Mouse (Mus musculus) heart, adult 18-20 months (tissue): ENCODE measurements around the gene Ephb4. TPM values are rescaled to one million over a fixed set of nuclear protein-coding genes. Genes with fewer than 3 reads are reported as not detected.

ENCODE experiments used
- DNase-seq, 2 experiments: peaks; one replicate each; pipeline ENCODE4 v3.0.0; 2021 to 2022; ENCODE audit warnings: mixed read lengths in 1 of 2
- long read RNA-seq, 2 experiments: library from polyadenylated mRNA; stranded (forward); transcript quantifications; one replicate each; pipeline ENCODE4 v2.0.0; 2021
- total RNA-seq, 2 experiments: library from RNA; stranded (reverse); gene quantifications; 2 replicates each; pipeline ENCODE4 v1.2.3; 2021

Ephb4 gene
- 10 to 100 TPM; 37.1 to 38.8 TPM for total RNA-seq
- long read RNA-seq, experiment 1, full-length matches to known transcripts: 28 of 42 reads
- long read RNA-seq, experiment 1, partial matches to known transcripts: 4 of 42 reads
- long read RNA-seq, experiment 1, other reads (novel, unspliced or antisense): 10 of 42 reads
- long read RNA-seq, experiment 2, full-length matches to known transcripts: 9 of 15 reads
- long read RNA-seq, experiment 2, partial matches to known transcripts: 2 of 15 reads
- long read RNA-seq, experiment 2, other reads (novel, unspliced or antisense): 4 of 15 reads

- peak; percentile 95 to 97 for DNase-seq
Observed at GRCm38 (mm10) chr5:137349384-137350204, at the start of gene Ephb4. Gene Ephb4, plus strand, starts transcription at chr5:137350109.

GRCm38 (mm10) chr5:137301253-137301652, 48.7 kb upstream of the Ephb4 start:
- DNase-seq: no peak

GRCm38 (mm10) chr5:137303609-137304008, 46.3 kb upstream of the Ephb4 start:
- no peak for DNase-seq

GRCm38 (mm10) chr5:137304165-137304564, 45.7 kb upstream of the Ephb4 start:
- no peak for DNase-seq

GRCm38 (mm10) chr5:137304816-137305215, 45.1 kb upstream of the Ephb4 start:
- DNase-seq: no peak

- DNase-seq: no peak
Observed at GRCm38 (mm10) chr5:137305822-137306221, 44.1 kb upstream of the Ephb4 start.

- no peak for DNase-seq
Observed at GRCm38 (mm10) chr5:137306439-137307005, 43.4 kb upstream of the Ephb4 start.

- peak; percentile 95 for DNase-seq
Observed at GRCm38 (mm10) chr5:137307071-137307912, 42.6 kb upstream of the Ephb4 start, which contains the start of gene Srrt. Gene Srrt, minus strand, starts transcription at chr5:137307674.

- no peak for DNase-seq
Observed at GRCm38 (mm10) chr5:137308356-137308755, 41.6 kb upstream of the Ephb4 start.

- DNase-seq: peak in 1 of 2 experiments; percentile 27
Observed at GRCm38 (mm10) chr5:137313466-137314192, 36.3 kb upstream of the Ephb4 start.

- DNase-seq: peak; percentile 92 to 96
Observed at GRCm38 (mm10) chr5:137314193-137315083, 35.5 kb upstream of the Ephb4 start, which contains the start of gene Trip6. Gene Trip6, minus strand, starts transcription at chr5:137314404.

- DNase-seq: peak in 1 of 2 experiments; percentile 39
Observed at GRCm38 (mm10) chr5:137315084-137315903, 34.6 kb upstream of the Ephb4 start.

- no peak for DNase-seq
Observed at GRCm38 (mm10) chr5:137317361-137317760, 32.5 kb upstream of the Ephb4 start.

GRCm38 (mm10) chr5:137318570-137318969, 31.3 kb upstream of the Ephb4 start:
- DNase-seq: no peak

- no peak for DNase-seq
Observed at GRCm38 (mm10) chr5:137320996-137321395, 28.9 kb upstream of the Ephb4 start.

GRCm38 (mm10) chr5:137330910-137331309, 19.0 kb upstream of the Ephb4 start:
- DNase-seq: no peak

- no peak for DNase-seq
Observed at GRCm38 (mm10) chr5:137332857-137333511, 16.9 kb upstream of the Ephb4 start.

- peak; percentile 94 to 96 for DNase-seq
Observed at GRCm38 (mm10) chr5:137333512-137334174, 16.3 kb upstream of the Ephb4 start, which contains the start of gene Slc12a9. Gene Slc12a9, minus strand, starts transcription at chr5:137333597.
